In genomic region chr9:69768136-69768875, GRCm38 (mm10) we compare ENCODE assay signal across 15 mouse cellular contexts. TPM values are rescaled to one million over a fixed set of nuclear protein-coding genes. Genes with fewer than 3 reads are reported as not detected.
A peak's percentile ranks its signal among the peaks of the same experiment; 100 is the strongest.
DNase-seq lines count a peak whose midpoint lies in the region; ATAC-seq lines count a peak whose summit lies in the region.
"Had no signal": no experiment of that assay in that cellular context is flagged by ENCODE, and none has a peak within 500 bp of the region (broad histone marks: within the 10 kb centered on the region; RNA-seq: fewer than 3 reads in every experiment).

No protein-coding gene starts in this region.

- H3K27me3 ChIP-seq in forebrain, embryonic 12.5 days, result peaks cover 93% of the 10 kb centered on the region
- H3K27me3 ChIP-seq in forebrain, embryonic 16.5 days (replicated peaks; ENCODE audit: control insufficient read depth, insufficient read depth, low read length), result peaks cover 78% of the 10 kb centered on the region
- peaks cover 90% of the 10 kb centered on the region for H3K27me3 ChIP-seq in limb, embryonic 11.5 days (ENCODE audit: control insufficient read depth, insufficient read depth, low read length)
- peaks cover 100% of the 10 kb centered on the region for H3K27me3 ChIP-seq in neural tube, embryonic 13.5 days

- no peak overlapping the region; the same call in 1 of the 2 replicates for H3K4me3 ChIP-seq in forebrain, embryonic 12.5 days (replicated peaks)
- no peak overlapping the region for H3K4me3 ChIP-seq in forebrain, embryonic 16.5 days (replicated peaks; ENCODE audit: low read length)
- no peak overlapping the region for H3K4me3 ChIP-seq in limb, embryonic 11.5 days (ENCODE audit: low read depth, low read length)
- H3K4me3 ChIP-seq in neural tube, embryonic 13.5 days, result peak overlapping the region; percentile 16
- H3K4me3 ChIP-seq: erythroblast, embryonic 14.5 days; heart, embryonic 12.5 days; megakaryocyte, embryonic 14.5 days had no signal

- no peak for ATAC-seq in forebrain, embryonic 12.5 days (ENCODE audit: low FRiP score)
- no peak for ATAC-seq in forebrain, embryonic 16.5 days
- ATAC-seq in limb, embryonic 11.5 days (ENCODE audit: insufficient number of reproducible peaks, low FRiP score, low TSS enrichment, low read depth), result no peak
- no peak for ATAC-seq in neural tube, embryonic 13.5 days (ENCODE audit: low read depth)
- no peak for ATAC-seq in erythroblast, adult 5-6 weeks (replicated peaks; ENCODE audit: low FRiP score, poor library complexity, severe bottlenecking)
- ATAC-seq: inflammation-experienced regulatory T-cells, adult 6 months had no signal

- no peak overlapping the region for H3K27ac ChIP-seq in forebrain, embryonic 12.5 days
- H3K27ac ChIP-seq in forebrain, embryonic 16.5 days (ENCODE audit: low read length), result no peak overlapping the region
- no peak overlapping the region for H3K27ac ChIP-seq in limb, embryonic 11.5 days (replicated peaks; ENCODE audit: low read depth, low read length)
- no peak overlapping the region for H3K27ac ChIP-seq in neural tube, embryonic 13.5 days (replicated peaks)

- WGBS in forebrain, embryonic 12.5 days, result under 1% methylated on average over 28 of the region's 28 CpGs
- WGBS in forebrain, embryonic 16.5 days, result under 1% methylated on average over 28 of the region's 28 CpGs
- WGBS in limb, embryonic 11.5 days, result 2% methylated on average over 28 of the region's 28 CpGs
- WGBS in neural tube, embryonic 13.5 days, result 1% methylated on average over 28 of the region's 28 CpGs

- intact Hi-C loops in left cerebral cortex, postnatal 10 days (cut with DNase I), result loop anchor here (5.0 kb wide), 2 partner anchors 96 to 261 kb away; no protein-coding TSS in a partner anchor

- peak; percentile 43 for DNase-seq in embryo, embryonic 9.5 days (ENCODE audit: extremely low spot score)
- DNase-seq in limb, embryonic 11.5 days (ENCODE audit: low spot score), result peak; percentile 56
- DNase-seq in lung, postnatal 36 days, result no peak
- no peak for DNase-seq in left cerebral cortex, postnatal 10 days (ENCODE audit: extremely low spot score in 1 of 2, low spot score in 2 of 2)
- DNase-seq: gastrocnemius, postnatal 14 days had no signal

- no peak overlapping the region for H3K9ac ChIP-seq in forebrain, embryonic 12.5 days
- H3K9ac ChIP-seq in forebrain, embryonic 16.5 days (replicated peaks; ENCODE audit: low read depth, low read length), result no peak overlapping the region
- H3K9ac ChIP-seq in limb, embryonic 11.5 days (ENCODE audit: low read length), result no peak overlapping the region
- H3K9ac ChIP-seq in neural tube, embryonic 13.5 days, result no peak overlapping the region
- H3K9ac ChIP-seq: heart, embryonic 12.5 days had no signal

- H3K36me3 ChIP-seq in forebrain, embryonic 12.5 days (replicated peaks), result no peaks in the 10 kb centered on the region
- no peaks in the 10 kb centered on the region for H3K36me3 ChIP-seq in forebrain, embryonic 16.5 days (ENCODE audit: control insufficient read depth, insufficient read depth)
- no peaks in the 10 kb centered on the region for H3K36me3 ChIP-seq in limb, embryonic 11.5 days (ENCODE audit: control insufficient read depth, insufficient read depth, low read length)
- no peaks in the 10 kb centered on the region for H3K36me3 ChIP-seq in neural tube, embryonic 13.5 days
- H3K36me3 ChIP-seq: heart, embryonic 12.5 days had no signal

- H3K4me1 ChIP-seq in forebrain, embryonic 12.5 days, result peaks cover 70% of the 10 kb centered on the region
- H3K4me1 ChIP-seq in forebrain, embryonic 16.5 days (replicated peaks; ENCODE audit: control insufficient read depth, insufficient read depth, low read length), result peaks cover 8% of the 10 kb centered on the region
- no peaks in the 10 kb centered on the region for H3K4me1 ChIP-seq in limb, embryonic 11.5 days (ENCODE audit: control insufficient read depth, insufficient read depth, low read length)
- H3K4me1 ChIP-seq in neural tube, embryonic 13.5 days (replicated peaks), result peaks cover 64% of the 10 kb centered on the region

- no peaks in the 10 kb centered on the region for H3K9me3 ChIP-seq in forebrain, embryonic 12.5 days
- H3K9me3 ChIP-seq in forebrain, embryonic 16.5 days (ENCODE audit: control insufficient read depth, low read length), result no peaks in the 10 kb centered on the region
- H3K9me3 ChIP-seq in limb, embryonic 11.5 days (ENCODE audit: control insufficient read depth, low read length), result no peaks in the 10 kb centered on the region
- H3K9me3 ChIP-seq in neural tube, embryonic 13.5 days, result no peaks in the 10 kb centered on the region
- H3K9me3 ChIP-seq: heart, embryonic 12.5 days had no signal

- peak overlapping the region; percentile 21; the same call in 1 of the 2 replicates for H3K4me2 ChIP-seq in forebrain, embryonic 12.5 days
- H3K4me2 ChIP-seq in forebrain, embryonic 16.5 days (ENCODE audit: low read length), result no peak overlapping the region
- H3K4me2 ChIP-seq in limb, embryonic 11.5 days (ENCODE audit: low read depth, severe bottlenecking), result no peak overlapping the region
- H3K4me2 ChIP-seq in neural tube, embryonic 13.5 days, result peak overlapping the region; percentile 42
- H3K4me2 ChIP-seq: heart, embryonic 12.5 days had no signal

RNA-seq across cellular contexts. Expression of gene Foxb1, which starts 7.6 kb away (rescaled TPM):
- 2.8 and 3.6 TPM in 2 replicates for polyA plus RNA-seq in forebrain, embryonic 12.5 days (2016; fragmentation: Nextera tagmentation; extraction: Ambion mirVana)
- 0.21 and 0.86 TPM in 2 replicates for polyA plus RNA-seq in forebrain, embryonic 16.5 days (2015; fragmentation: Nextera tagmentation; extraction: Ambion mirVana)
- polyA plus RNA-seq in limb, embryonic 11.5 days (2014; fragmentation: Nextera tagmentation; extraction: Ambion mirVana), result 0.06 and 0.09 TPM in 2 replicates
- polyA plus RNA-seq in neural tube, embryonic 13.5 days (2015; fragmentation: Nextera tagmentation; extraction: Ambion mirVana), result 7.8 and 8.0 TPM in 2 replicates
- not detected in 2 replicates for total RNA-seq in erythroblast, adult 5-6 weeks (2015; ENCODE audit: low replicate concordance)
- total RNA-seq in erythroblast, adult 5-6 weeks (2017; ENCODE audit: low replicate concordance), result not detected in 2 replicates
- total RNA-seq in left cerebral cortex, postnatal 10 days (2021), result not detected
- total RNA-seq: gastrocnemius, postnatal 14 days had no signal
- polyA plus RNA-seq: erythroblast, embryonic 14.5 days; heart, embryonic 12.5 days; inflammation-experienced regulatory T-cells, adult 6 months; liver, embryonic 16.5 days; stomach, embryonic 16.5 days had no signal

Comparison
In these comparisons a context has a peak if more than half of its experiments do, and no peak if none do; other contexts are left out.
1. H3K4me2 ChIP-seq: peak in forebrain, embryonic 12.5 days (single experiment) and neural tube, embryonic 13.5 days (single experiment); none in forebrain, embryonic 16.5 days (single experiment) and limb, embryonic 11.5 days (single experiment).
2. DNase-seq: peak in embryo, embryonic 9.5 days (single experiment) and limb, embryonic 11.5 days (single experiment); none in lung, postnatal 36 days (single experiment) and left cerebral cortex, postnatal 10 days (0 of 2).